Mouse (Mus musculus) intestine, embryonic 15.5 days (tissue): Measurements from ENCODE around the gene Fam214a. TPM values are rescaled to one million over a fixed set of nuclear protein-coding genes. Genes with fewer than 3 reads are reported as not detected.
A peak's percentile ranks its signal among the peaks of the same experiment; 100 is the strongest.

Experiments
- ATAC-seq: fragments of 200-750 bp; cut with Nextera tagmentation; 2 replicates; pipeline ENCODE4 v1.8.0; 2017; ENCODE audit warnings: moderate TSS enrichment, moderate library complexity
- H3K27ac ChIP-seq: fragments of 300-500 bp; sonication (generic); 2 replicates; pipeline ENCODE4 v1.5.1; 2015; ENCODE audit warnings: mild to moderate bottlenecking, inconsistent platforms
- H3K27me3 ChIP-seq: fragments of 300-500 bp; sonication (generic); replicated peaks from 2 replicates; pipeline ENCODE4 v1.6.1; 2015; ENCODE audit warnings: inconsistent platforms
- H3K36me3 ChIP-seq: fragments of 300-500 bp; sonication (generic); 2 replicates; pipeline ENCODE4 v1.6.1; 2015; ENCODE audit warnings: inconsistent platforms
- H3K4me1 ChIP-seq: fragments of 300-500 bp; sonication (generic); replicated peaks from 2 replicates; pipeline ENCODE4 v1.6.1; 2015; ENCODE audit warnings: inconsistent platforms
- H3K4me2 ChIP-seq: fragments of 300-500 bp; sonication (generic); replicated peaks from 2 replicates; pipeline ENCODE4 v1.6.1; 2015; ENCODE audit warnings: mild to moderate bottlenecking, inconsistent platforms
- H3K4me3 ChIP-seq: fragments of 300-500 bp; sonication (generic); replicated peaks from 2 replicates; pipeline ENCODE4 v1.5.1; 2015; ENCODE audit warnings: inconsistent platforms
- H3K9ac ChIP-seq: fragments of 300-500 bp; sonication (generic); 2 replicates; pipeline ENCODE4 v1.6.1; 2015; ENCODE audit warnings: inconsistent platforms
- H3K9me3 ChIP-seq: fragments of 300-500 bp; sonication (generic); 2 replicates; pipeline ENCODE4 v1.6.1; 2016; ENCODE audit warnings: inconsistent platforms
- WGBS: fragments of 180-500 bp; shearing (Covaris S2); methylation state at CpG from one replicate; pipeline ENCODE4 v1.1.7; 2015; 5-methylcytosine and 5-hydroxymethylcytosine counted together
- polyA plus RNA-seq: library from polyadenylated mRNA; unstranded; fragments of >200 nt; fragmentation: Nextera tagmentation; extraction: Ambion mirVana; gene quantifications from 2 replicates; pipeline ENCODE4 v1.2.1, GENCODE M21; 2015

Fam214a gene
- polyA plus RNA-seq, 1 experiment from 2014 or later = 7.8 TPM

DNA sequence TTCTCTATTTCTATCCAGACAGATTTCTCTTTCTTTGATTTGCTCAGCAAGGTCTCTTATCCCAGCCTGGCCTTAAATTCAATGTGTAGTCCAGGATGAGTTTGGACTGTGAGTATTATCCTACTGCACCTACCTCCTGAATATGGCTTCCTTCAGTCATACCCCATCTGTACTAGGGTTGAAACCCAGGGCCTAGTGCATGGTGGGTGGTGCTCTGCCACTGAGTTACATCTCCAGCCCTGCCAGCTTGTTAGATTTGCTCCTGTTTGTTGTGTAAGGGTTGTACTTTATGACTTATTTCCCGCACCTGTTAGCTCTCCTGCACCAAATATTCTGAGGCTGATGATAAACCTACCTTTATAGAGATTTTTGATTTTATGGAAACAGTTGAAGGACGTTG, 90.5 kb downstream of the Fam214a start:
- H3K9me3 ChIP-seq = no peaks in the 10 kb centered on the region
- no peak overlapping the region for H3K9ac ChIP-seq
- H3K4me2 ChIP-seq = no peak overlapping the region
- H3K4me3 ChIP-seq = no peak overlapping the region
- peaks cover 4% of the 10 kb centered on the region for H3K4me1 ChIP-seq
- no peaks in the 10 kb centered on the region for H3K27me3 ChIP-seq
- no peak for ATAC-seq
- WGBS = 87% methylated on average over 2 of the region's 2 CpGs
- 0 out of 2 replicates have a peak, but pooled peaks cover 3% of the 10 kb centered on the region for H3K36me3 ChIP-seq
- no peak overlapping the region for H3K27ac ChIP-seq

DNA sequence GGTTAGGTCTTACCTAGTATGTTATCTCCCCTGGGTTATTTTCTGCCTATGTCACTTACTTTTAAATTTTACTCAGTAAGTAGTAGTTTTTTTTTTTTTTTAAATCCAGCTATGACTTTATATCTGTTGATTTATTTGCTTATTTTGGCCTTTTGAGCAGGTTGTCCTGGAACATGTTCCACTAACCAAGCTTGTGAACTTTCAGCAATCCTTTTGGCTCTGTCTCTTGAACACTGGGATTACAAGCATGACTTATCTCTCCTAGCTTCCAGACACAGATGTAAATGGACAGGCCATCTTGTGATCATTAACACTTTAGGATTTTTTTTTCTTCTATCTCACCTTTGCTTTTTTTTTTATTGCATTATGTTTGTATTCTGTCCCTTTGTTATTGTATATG, 94.4 kb downstream of the Fam214a start:
- no peak overlapping the region for H3K9ac ChIP-seq
- 0 out of 2 replicates have a peak, but pooled peaks cover 3% of the 10 kb centered on the region for H3K4me1 ChIP-seq
- no peak for ATAC-seq
- no peak overlapping the region for H3K4me2 ChIP-seq
- H3K27ac ChIP-seq = no peak overlapping the region
- no peaks in the 10 kb centered on the region for H3K9me3 ChIP-seq
- 0 out of 2 replicates have a peak, but pooled peaks cover 3% of the 10 kb centered on the region for H3K36me3 ChIP-seq
- no peak overlapping the region for H3K4me3 ChIP-seq
- H3K27me3 ChIP-seq = no peaks in the 10 kb centered on the region

DNA sequence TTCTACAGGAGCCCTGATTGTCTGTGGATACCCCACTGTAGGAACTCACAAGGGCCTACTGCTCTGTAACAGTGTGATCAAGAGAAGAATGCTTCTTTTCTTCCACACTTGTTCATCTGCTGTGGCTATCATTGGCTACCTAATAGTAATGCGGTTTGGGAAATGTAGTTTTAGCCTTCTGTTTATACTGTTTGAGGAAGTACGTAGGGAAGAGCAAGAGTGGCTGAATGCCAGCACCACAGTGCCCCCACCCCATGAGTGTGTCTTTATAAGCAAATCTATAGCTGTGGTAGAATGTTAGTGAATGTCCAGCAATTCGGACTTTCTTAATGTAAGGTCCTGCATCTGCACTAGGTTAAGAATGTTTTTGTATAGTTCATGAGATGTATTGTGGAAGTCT, 96.4 kb downstream of the Fam214a start:
- Histone ChIP-seq H3K27me3 (no peaks in the 10 kb centered on the region), H3K36me3 (no peaks in the 10 kb centered on the region), H3K4me2 (no peak overlapping the region), H3K9ac (no peak overlapping the region), H3K27ac (no peak overlapping the region), H3K9me3 (no peaks in the 10 kb centered on the region), H3K4me3 (no peak overlapping the region), H3K4me1 (0 out of 2 replicates have a peak, but pooled peaks cover 3% of the 10 kb centered on the region)
- no peak for ATAC-seq
- WGBS = 55% methylated on average over 3 of the region's 3 CpGs

DNA sequence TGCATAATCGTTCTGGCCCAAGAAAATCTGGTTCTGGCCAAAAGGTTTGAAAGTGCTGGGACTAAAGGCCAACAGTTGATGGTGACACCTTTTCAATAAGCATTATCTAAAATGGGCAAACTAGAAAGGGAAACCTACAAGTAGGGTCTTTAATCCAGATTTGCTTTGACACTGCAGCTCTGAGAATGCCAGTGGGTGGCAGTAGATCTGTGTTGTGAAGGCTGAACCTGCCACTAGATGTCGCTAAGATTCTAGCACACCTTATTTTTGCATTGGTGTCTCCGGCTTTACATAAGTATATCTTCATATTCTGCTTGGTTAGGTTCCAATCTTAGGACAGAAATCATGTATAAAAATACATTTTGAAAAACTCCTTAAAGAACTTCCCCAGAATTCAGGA, 97.3 kb downstream of the Fam214a start:
- Histone ChIP-seq H3K27ac (no peak overlapping the region), H3K27me3 (no peaks in the 10 kb centered on the region), H3K9ac (no peak overlapping the region), H3K4me3 (no peak overlapping the region), H3K36me3 (no peaks in the 10 kb centered on the region), H3K4me2 (no peak overlapping the region), H3K9me3 (no peaks in the 10 kb centered on the region), H3K4me1 (0 out of 2 replicates have a peak, but pooled peaks cover 3% of the 10 kb centered on the region)
- ATAC-seq = peak; percentile 65
- 32% methylated on average over 3 of the region's 3 CpGs for WGBS

DNA sequence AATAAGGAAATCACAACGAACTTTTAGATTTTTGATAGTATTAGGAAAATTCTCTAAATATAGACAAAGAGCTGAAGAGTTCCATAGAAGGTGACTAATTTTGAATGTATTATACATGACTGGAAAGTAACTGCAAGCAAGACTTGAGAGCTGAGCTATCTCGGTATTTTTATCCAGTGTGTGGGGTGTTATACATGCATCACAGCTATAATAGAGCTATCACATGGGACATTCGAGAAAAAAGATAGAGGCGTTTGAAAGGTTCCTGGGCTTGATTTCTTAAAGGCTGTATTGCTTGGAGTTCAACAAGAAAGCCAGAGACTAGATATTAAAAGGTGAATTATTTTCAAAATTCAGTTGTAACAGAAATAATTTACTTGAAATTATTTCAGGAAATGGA, 99.2 kb downstream of the Fam214a start:
- ATAC-seq = no peak
- H3K27ac ChIP-seq = no peak overlapping the region
- H3K36me3 ChIP-seq = no peaks in the 10 kb centered on the region; the same call in 1 of the 2 replicates
- 92% methylated on average over 4 of the region's 4 CpGs for WGBS
- H3K9ac ChIP-seq = no peak overlapping the region
- no peaks in the 10 kb centered on the region for H3K9me3 ChIP-seq
- H3K4me1 ChIP-seq = 0 out of 2 replicates have a peak, but pooled peaks cover 3% of the 10 kb centered on the region
- H3K27me3 ChIP-seq = no peaks in the 10 kb centered on the region
- no peak overlapping the region for H3K4me3 ChIP-seq
- H3K4me2 ChIP-seq = no peak overlapping the region

DNA sequence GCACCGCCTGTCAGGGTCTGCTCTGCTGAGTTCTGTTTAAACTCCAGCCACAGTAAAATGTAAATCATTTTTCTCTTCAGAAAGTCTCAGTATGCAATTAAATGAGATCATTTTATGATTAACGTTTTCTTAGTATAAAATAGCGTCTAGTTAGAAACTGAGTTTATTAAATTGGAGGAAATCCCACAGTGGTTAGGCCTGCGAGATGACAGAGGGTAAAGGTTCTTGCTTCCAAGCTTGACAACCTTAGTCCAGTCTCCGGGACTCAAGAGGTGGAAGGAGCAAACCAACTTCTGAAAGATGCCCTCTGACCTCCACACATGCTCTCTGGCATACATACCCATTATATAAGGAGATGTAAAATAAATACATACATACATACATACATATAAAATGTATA, 102.4 kb downstream of the Fam214a start:
- Histone ChIP-seq H3K27ac (no peak overlapping the region), H3K4me1 (no peaks in the 10 kb centered on the region), H3K9ac (no peak overlapping the region), H3K4me3 (no peak overlapping the region), H3K36me3 (peaks cover 3% of the 10 kb centered on the region; the same call in 1 of the 2 replicates), H3K9me3 (no peaks in the 10 kb centered on the region), H3K27me3 (no peaks in the 10 kb centered on the region), H3K4me2 (no peak overlapping the region)
- ATAC-seq = no peak
- 70% methylated on average over 5 of the region's 5 CpGs for WGBS

DNA sequence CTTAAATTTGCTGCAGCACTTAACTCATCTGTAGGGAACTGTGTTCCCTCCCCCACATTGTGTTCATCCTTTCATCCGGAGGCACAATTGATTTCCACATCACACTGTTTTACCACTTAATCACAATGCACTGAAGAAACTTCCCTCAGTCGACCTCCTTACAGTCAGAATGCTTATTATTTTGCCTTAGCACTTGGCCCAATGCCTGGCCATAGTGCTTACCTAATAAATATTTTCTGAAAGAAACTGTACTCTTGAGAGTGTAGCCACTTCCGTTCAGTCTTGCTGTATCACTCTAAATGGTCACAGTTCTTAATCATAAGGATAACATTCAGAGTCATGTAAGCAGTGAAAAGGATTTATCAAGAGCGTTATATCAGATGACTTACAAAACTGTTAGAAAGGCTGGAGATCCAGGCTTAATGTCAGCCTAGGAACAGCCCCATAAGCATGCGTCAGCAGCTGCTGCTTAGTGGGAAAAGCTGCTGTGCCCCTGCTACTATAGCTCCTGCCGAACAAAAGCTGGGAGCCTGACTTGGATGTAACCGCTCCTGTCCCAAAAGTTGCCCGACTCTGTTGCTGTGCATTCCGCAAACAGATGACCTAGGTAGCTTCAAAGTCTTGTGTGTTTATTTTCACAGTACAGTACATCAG, 112.1 kb downstream of the Fam214a start:
- no peaks in the 10 kb centered on the region for H3K36me3 ChIP-seq
- no peak overlapping the region for H3K9ac ChIP-seq
- H3K27ac ChIP-seq = no peak overlapping the region
- no peak for ATAC-seq
- H3K9me3 ChIP-seq = no peaks in the 10 kb centered on the region
- 59% methylated on average over 9 of the region's 9 CpGs for WGBS
- no peaks in the 10 kb centered on the region for H3K27me3 ChIP-seq
- H3K4me2 ChIP-seq = no peak overlapping the region
- H3K4me3 ChIP-seq = no peak overlapping the region
- no peaks in the 10 kb centered on the region for H3K4me1 ChIP-seq

DNA sequence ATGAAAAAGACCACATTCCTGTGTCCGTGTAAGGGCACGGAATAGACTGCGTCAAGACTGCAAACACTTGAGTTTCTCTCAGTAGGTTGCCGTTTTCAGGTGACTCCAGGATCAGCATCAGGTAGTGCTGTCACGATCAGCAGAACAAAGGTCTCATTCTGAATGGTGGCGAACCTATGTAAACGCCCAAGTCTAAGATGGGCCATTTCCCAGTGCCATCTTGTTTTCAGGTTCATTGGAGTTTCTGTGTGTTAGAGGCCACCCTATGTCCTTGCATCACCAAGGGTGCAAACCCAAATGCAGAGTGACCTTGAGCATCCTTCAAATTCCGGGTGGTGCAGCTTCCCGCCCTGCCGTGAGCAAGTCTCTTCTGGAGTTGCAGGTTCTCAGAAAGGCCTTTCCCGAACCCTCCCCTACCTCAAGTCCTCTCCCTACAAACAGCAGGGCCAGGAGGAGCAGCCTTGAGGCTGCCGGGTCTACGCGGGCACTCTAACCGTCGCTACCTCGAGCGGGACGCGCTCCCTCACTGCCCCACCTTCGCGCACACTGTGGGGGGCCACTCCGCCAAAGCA, 117.9 kb downstream of the Fam214a start, which contains the start of gene Myo5a:
TSS of gene Myo5a (plus strand) at position 559 of the 572 bp plus-strand sequence.
- Histone ChIP-seq H3K9ac (peak within 1 kb of the TSS; percentile 79), H3K27me3 (0 out of 2 replicates have a peak, but pooled peaks cover 4% of the 10 kb centered on the region), H3K9me3 (no peaks in the 10 kb centered on the region), H3K36me3 (no peaks in the 10 kb centered on the region), H3K27ac (peak within 1 kb of the TSS; percentile 81), H3K4me1 (peaks cover 7% of the 10 kb centered on the region; the same call in 1 of the 2 replicates), H3K4me2 (peak within 1 kb of the TSS; percentile 98), H3K4me3 (peak within 1 kb of the TSS; percentile 79)
- 21% methylated on average over 23 of the region's 23 CpGs for WGBS
- peak; percentile 60; the same call in 1 of the 2 replicates for ATAC-seq

DNA sequence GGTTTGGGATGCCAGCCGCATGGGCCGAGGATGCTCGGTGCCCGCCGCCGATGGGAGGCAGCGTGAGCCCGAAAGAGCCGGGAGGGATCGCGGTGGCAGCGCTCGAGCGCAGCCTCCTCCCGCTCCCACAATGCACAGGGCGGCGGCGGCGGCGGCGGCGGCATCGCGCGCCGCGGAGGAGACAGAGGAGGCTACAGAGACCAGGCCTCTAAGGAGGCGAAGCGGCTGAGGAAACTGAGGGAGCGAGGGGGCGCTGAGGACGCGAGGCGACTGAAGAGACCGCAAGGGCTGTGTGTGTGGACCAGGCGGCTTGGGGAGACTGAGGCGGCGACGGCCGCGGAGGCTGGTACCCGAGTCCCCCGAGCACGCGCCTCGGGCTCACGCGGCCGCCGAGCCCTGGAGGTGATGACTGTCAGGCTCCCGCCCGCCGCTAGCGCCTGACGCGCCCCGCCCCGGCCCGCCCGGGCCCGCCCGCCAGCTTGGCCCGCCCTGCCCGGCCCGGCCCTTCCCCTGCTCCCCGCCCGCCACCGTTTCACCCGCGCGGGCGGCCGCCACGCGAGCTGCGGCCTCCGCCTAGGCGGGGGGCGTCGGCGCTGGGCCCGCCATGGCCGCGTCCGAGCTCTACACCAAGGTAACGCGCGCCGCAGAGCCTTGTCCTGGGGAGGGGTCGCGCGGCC, 118.5 kb downstream of the Fam214a start:
- Histone ChIP-seq H3K27ac (peak overlapping the region; percentile 81), H3K4me3 (peak overlapping the region; percentile 79), H3K36me3 (no peaks in the 10 kb centered on the region), H3K4me2 (peak overlapping the region; percentile 98), H3K9ac (peak overlapping the region; percentile 79), H3K9me3 (no peaks in the 10 kb centered on the region), H3K27me3 (0 out of 2 replicates have a peak, but pooled peaks cover 4% of the 10 kb centered on the region), H3K4me1 (peaks cover 7% of the 10 kb centered on the region; the same call in 1 of the 2 replicates)
- peak; percentile 99 for ATAC-seq
- WGBS = under 1% methylated on average over 67 of the region's 92 CpGs

DNA sequence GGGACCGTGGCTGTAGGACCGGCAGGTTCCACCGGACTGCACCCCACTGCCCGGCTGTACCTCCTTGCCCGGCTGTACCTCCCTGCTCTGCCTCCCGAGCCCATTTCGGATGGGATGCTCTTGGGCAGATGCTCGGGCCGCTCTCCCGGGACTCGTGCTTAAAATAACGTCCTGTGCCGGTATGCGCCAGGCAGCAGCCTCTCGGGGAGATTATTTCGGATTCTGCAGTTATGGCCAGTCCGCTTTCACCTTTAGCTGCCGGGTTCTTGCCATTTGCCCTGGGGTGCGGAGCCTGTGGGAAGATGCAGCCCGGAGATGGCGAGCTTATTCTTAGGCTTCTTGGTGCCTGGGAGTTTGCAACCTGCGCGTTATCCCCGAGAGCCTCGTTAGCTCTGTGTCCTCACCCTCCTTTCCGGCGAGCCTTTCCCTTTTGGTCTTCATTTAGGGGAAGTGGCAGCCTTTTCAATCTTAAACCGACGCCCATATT, 119.1 kb downstream of the Fam214a start:
- no peak; the same call in 1 of the 2 replicates for ATAC-seq
- Histone ChIP-seq H3K9ac (peak overlapping the region; percentile 79), H3K36me3 (no peaks in the 10 kb centered on the region), H3K4me3 (peak overlapping the region; percentile 79), H3K27me3 (0 out of 2 replicates have a peak, but pooled peaks cover 4% of the 10 kb centered on the region), H3K27ac (peak overlapping the region; percentile 81), H3K9me3 (no peaks in the 10 kb centered on the region), H3K4me2 (peak overlapping the region; percentile 98), H3K4me1 (peaks cover 7% of the 10 kb centered on the region; the same call in 1 of the 2 replicates)
- under 1% methylated on average over 29 of the region's 29 CpGs for WGBS

DNA sequence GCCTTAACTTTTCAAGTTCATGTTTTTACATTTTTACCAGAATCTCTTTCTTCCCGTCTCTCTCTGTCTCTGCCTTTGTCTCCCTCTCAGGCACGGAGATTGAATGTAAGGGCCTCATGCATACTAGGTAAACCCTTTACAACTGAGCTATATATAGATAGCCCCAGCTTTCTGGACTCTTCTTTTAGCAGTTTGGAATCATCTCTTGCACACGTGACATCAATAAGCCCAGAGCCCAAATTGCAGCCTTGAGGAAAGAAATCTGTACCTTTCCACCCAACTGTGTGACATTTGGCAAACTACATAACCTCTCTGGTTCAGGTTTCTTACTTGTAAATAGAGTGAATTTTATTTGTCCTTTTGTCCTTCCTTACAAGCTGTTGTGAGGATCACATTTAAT, 119.7 kb downstream of the Fam214a start:
- H3K9me3 ChIP-seq = no peaks in the 10 kb centered on the region
- H3K36me3 ChIP-seq = no peaks in the 10 kb centered on the region
- 50% methylated on average over 3 of the region's 3 CpGs for WGBS
- peaks cover 7% of the 10 kb centered on the region; the same call in 1 of the 2 replicates for H3K4me1 ChIP-seq
- peak overlapping the region; percentile 98 for H3K4me2 ChIP-seq
- no peak for ATAC-seq
- no peak overlapping the region for H3K9ac ChIP-seq
- H3K4me3 ChIP-seq = peak overlapping the region; percentile 79
- 0 out of 2 replicates have a peak, but pooled peaks cover 4% of the 10 kb centered on the region for H3K27me3 ChIP-seq
- no peak overlapping the region for H3K27ac ChIP-seq

DNA sequence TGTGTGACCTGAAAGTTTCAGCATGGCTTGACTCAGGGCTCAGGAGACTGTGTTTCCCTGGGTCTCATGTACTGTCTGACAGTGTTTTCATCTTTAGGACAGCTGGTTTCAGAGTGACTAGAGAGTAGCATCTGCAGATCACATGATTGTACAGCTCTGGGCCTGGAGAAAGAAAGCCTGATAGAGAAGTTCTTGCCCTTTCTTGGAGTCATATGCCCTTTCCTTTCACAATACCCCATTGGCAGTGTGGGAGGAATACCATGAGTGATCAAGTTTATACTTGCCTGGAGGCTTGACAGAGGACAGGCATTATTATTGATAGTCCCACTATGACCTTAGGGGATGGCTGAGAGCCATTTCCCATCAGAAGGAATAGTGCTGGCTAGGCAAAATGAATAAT, 124.5 kb downstream of the Fam214a start:
- 0 out of 2 replicates have a peak, but pooled peaks cover 2% of the 10 kb centered on the region for H3K4me1 ChIP-seq
- no peak overlapping the region for H3K4me3 ChIP-seq
- H3K9ac ChIP-seq = no peak overlapping the region
- H3K27ac ChIP-seq = no peak overlapping the region
- H3K9me3 ChIP-seq = no peaks in the 10 kb centered on the region
- no peak overlapping the region for H3K4me2 ChIP-seq
- no peaks in the 10 kb centered on the region for H3K36me3 ChIP-seq
- H3K27me3 ChIP-seq = no peaks in the 10 kb centered on the region
- no peak for ATAC-seq
